Mouse (Mus musculus): ENCODE data around the gene Tfb1m. TPM values are rescaled to one million over a fixed set of nuclear protein-coding genes. Genes with fewer than 3 reads are reported as not detected.

The Tfb1m gene
- total and polyA plus RNA-seq, 3 experiments = 21.0 to 46.8 (median 29.4) TPM

- DNase-seq (ENCODE audit: extremely low read depth) = no peak
- Histone ChIP-seq H3K4me1 (ENCODE audit: control insufficient read depth in 1 of 2, insufficient read depth in 2 of 2) (no peaks in the 10 kb centered on the region), H3K9me3 (replicated peaks; ENCODE audit: low read length) (no peaks in the 10 kb centered on the region), H3K27ac (ENCODE audit: insufficient read depth, low read depth) (no peak overlapping the region), H3K4me2 (ENCODE audit: insufficient read depth, low read depth, poor library complexity, severe bottlenecking) (no peak overlapping the region), H3K79me2 (replicated peaks; ENCODE audit: control insufficient read depth, extremely low read depth, insufficient read depth, poor library complexity, severe bottlenecking) (no peaks in the 10 kb centered on the region), H3K36me3 (replicated peaks in 1 of 2; ENCODE audit: control insufficient read depth in 1 of 2, insufficient read depth in 1 of 2, low read length in 1 of 2) (peaks cover 13 to 52% of the 10 kb centered on the region in 2 experiments), H3K4me3 (replicated peaks in 1 of 3; ENCODE audit: low read depth in 2 of 3, low read length in 2 of 3, poor library complexity in 1 of 3) (no peak overlapping the region), H3K9ac (ENCODE audit: insufficient read depth, low read depth) (no peak overlapping the region), H3K27me3 (replicated peaks) (no peaks in the 10 kb centered on the region)
- TF ChIP-seq ZNF384 (IDR thresholded peaks at IDR 0.05; ENCODE audit: low read depth, low read length) (no peak), USF1 (IDR thresholded peaks at IDR 0.05; ENCODE audit: low read depth, low read length) (no peak)
- dilution Hi-C loops (cut with MboI; ENCODE audit: extremely low pct_ligation_motif_present, extremely low pct_unique_long_range_greater_than_20kb, low sequenced_read_pairs) (no loop called here), in situ Hi-C loops (cut with MboI; ENCODE audit: low pct_ligation_motif_present, low pct_unique_long_range_greater_than_20kb, low sequenced_read_pairs) (no loop called here)
These were observed 9.9 kb downstream of the Tfb1m start for GRCm38 (mm10) chr17:3547725-3548124.

GRCm38 (mm10) chr17:3541033-3541432 is 16.5 kb downstream of the Tfb1m start:
- no peaks in the 10 kb centered on the region for H3K9me3 ChIP-seq (replicated peaks; ENCODE audit: low read length)
- no peak overlapping the region for H3K27ac ChIP-seq (ENCODE audit: insufficient read depth, low read depth)
- in situ Hi-C loops (cut with MboI; ENCODE audit: low pct_ligation_motif_present, low pct_unique_long_range_greater_than_20kb, low sequenced_read_pairs) (no loop called here), dilution Hi-C loops (cut with MboI; ENCODE audit: extremely low pct_ligation_motif_present, extremely low pct_unique_long_range_greater_than_20kb, low sequenced_read_pairs) (no loop called here)
- H3K4me3 ChIP-seq (replicated peaks in 1 of 3; ENCODE audit: low read depth in 2 of 3, low read length in 2 of 3, poor library complexity in 1 of 3) = no peak overlapping the region
- no peaks in the 10 kb centered on the region for H3K4me1 ChIP-seq (ENCODE audit: control insufficient read depth in 1 of 2, insufficient read depth in 2 of 2)
- no peak for TF ChIP-seq RCOR1 (conservative IDR thresholded peaks at IDR 0.05; ENCODE audit: low read depth, low read length)
- no peak for TF ChIP-seq ETS1 (conservative IDR thresholded peaks at IDR 0.05; ENCODE audit: low read depth, low read length)
- no peak for TF ChIP-seq ZKSCAN1 (IDR thresholded peaks at IDR 0.05; ENCODE audit: borderline replicate concordance, low read depth, low read length)
- no peak for TF ChIP-seq SIN3A (IDR thresholded peaks at IDR 0.05; ENCODE audit: low read length)
- no peak for TF ChIP-seq BHLHE40 (IDR thresholded peaks at IDR 0.05; ENCODE audit: low read depth, low read length)
- no peak for TF ChIP-seq MAFK (IDR thresholded peaks at IDR 0.05; ENCODE audit: insufficient replicate concordance, low read length)
- TF ChIP-seq NRF1 (IDR thresholded peaks at IDR 0.05; ENCODE audit: low read depth, low read length) = no peak
- TF ChIP-seq CHD2 (IDR thresholded peaks at IDR 0.05; ENCODE audit: low read length) = no peak
- TF ChIP-seq CHD1 (IDR thresholded peaks at IDR 0.05; ENCODE audit: low read depth, low read length) = no peak
- TF ChIP-seq ZC3H11A (IDR thresholded peaks at IDR 0.05; ENCODE audit: low read depth, low read length) = no peak
- TF ChIP-seq CTCF (conservative IDR thresholded peaks at IDR 0.05 in 1 of 2, IDR thresholded peaks at IDR 0.05 in 1 of 2; ENCODE audit: low read depth in 2 of 2, low read length in 2 of 2) = no peak
- no peak for TF ChIP-seq USF1 (IDR thresholded peaks at IDR 0.05; ENCODE audit: low read depth, low read length)
- TF ChIP-seq NELFE (IDR thresholded peaks at IDR 0.05; ENCODE audit: low read depth, low read length) = no peak
- no peak for TF ChIP-seq POLR2AphosphoS2 (IDR thresholded peaks at IDR 0.05; ENCODE audit: low read depth, low read length)
- no peak for TF ChIP-seq E2F4 (IDR thresholded peaks at IDR 0.05; ENCODE audit: insufficient replicate concordance, low read depth, low read length)
- TF ChIP-seq SMC3 (IDR thresholded peaks at IDR 0.05; ENCODE audit: low read depth, low read length) = no peak
- TF ChIP-seq GABPA (IDR thresholded peaks at IDR 0.05; ENCODE audit: insufficient replicate concordance, low read depth, low read length) = no peak
- TF ChIP-seq TCF12 (IDR thresholded peaks at IDR 0.05; ENCODE audit: low read depth, low read length) = no peak
- DNase-seq (ENCODE audit: extremely low read depth) = no peak
- H3K9ac ChIP-seq (ENCODE audit: insufficient read depth, low read depth) = no peak overlapping the region
- H3K27me3 ChIP-seq (replicated peaks) = no peaks in the 10 kb centered on the region
- H3K36me3 ChIP-seq (replicated peaks in 1 of 2; ENCODE audit: control insufficient read depth in 1 of 2, insufficient read depth in 1 of 2, low read length in 1 of 2) = peaks cover 17 to 55% of the 10 kb centered on the region in 2 experiments
- no peak overlapping the region for H3K4me2 ChIP-seq (ENCODE audit: insufficient read depth, low read depth, poor library complexity, severe bottlenecking)
- no peaks in the 10 kb centered on the region for H3K79me2 ChIP-seq (replicated peaks; ENCODE audit: control insufficient read depth, extremely low read depth, insufficient read depth, poor library complexity, severe bottlenecking)
